Mouse (Mus musculus): ENCODE data around the gene D130040H23Rik. TPM values are rescaled to one million over a fixed set of nuclear protein-coding genes. Genes with fewer than 3 reads are reported as not detected.

D130040H23Rik gene
- polyA plus RNA-seq (2017; shearing (Covaris generic)) = 17.1 TPM

GRCm38 (mm10) chr8:69270386-69271202 is at the start of gene D130040H23Rik:
TSS of gene D130040H23Rik (plus strand) at chr8:69271080.

Other genes starting within 250 kb of the D130040H23Rik start
- 23.7 TPM for gene Zfp930, start 62.0 kb upstream of the D130040H23Rik start, polyA plus RNA-seq (2017; shearing (Covaris generic))
- gene Gm9495, start 182.5 kb downstream of the D130040H23Rik start, polyA plus RNA-seq (2017; shearing (Covaris generic)) = 0.13 TPM